Mouse (Mus musculus): Measurements from ENCODE around the gene Olfr95. TPM values are rescaled to one million over a fixed set of nuclear protein-coding genes. Genes with fewer than 3 reads are reported as not detected.

The Olfr95 gene
- polyA plus RNA-seq, 1 experiment = 0.12 TPM

- Histone ChIP-seq H3K36me3 (ENCODE audit: control insufficient read depth, insufficient read depth, low read length, poor library complexity, severe bottlenecking) (no peaks in the 10 kb centered on the region), H3K27ac (ENCODE audit: insufficient read depth, low read length) (no peak overlapping the region), H3K4me1 (ENCODE audit: control insufficient read depth, insufficient read depth, low read length) (no peaks in the 10 kb centered on the region), H3K9ac (ENCODE audit: low read depth, poor library complexity, severe bottlenecking) (no peak overlapping the region), H3K9me3 (replicated peaks; ENCODE audit: control insufficient read depth, insufficient read depth, low read length, poor library complexity, severe bottlenecking) (0 out of 2 replicates have a peak, but pooled peaks cover 2% of the 10 kb centered on the region), H3K27me3 (ENCODE audit: control insufficient read depth, insufficient read depth, low read length, poor library complexity, severe bottlenecking) (no peaks in the 10 kb centered on the region), H3K4me3 (ENCODE audit: low read depth, low read length) (no peak overlapping the region)
- TF ChIP-seq CTCF (IDR thresholded peaks at IDR 0.05; ENCODE audit: low read depth, low read length) (peak; percentile 3), EP300 (IDR thresholded peaks at IDR 0.05; ENCODE audit: insufficient read depth, low read depth, low read length) (no peak)
These were observed 9.0 kb upstream of the Olfr95 start for GRCm38 (mm10) chr17:37221879-37222278.

GRCm38 (mm10) chr17:37219846-37220245 is 6.9 kb upstream of the Olfr95 start, which contains the start of gene Olfr96:
Gene Olfr96, plus strand, starts transcription at chr17:37220146.
- Histone ChIP-seq H3K9me3 (replicated peaks; ENCODE audit: control insufficient read depth, insufficient read depth, low read length, poor library complexity, severe bottlenecking) (peaks cover 2% of the 10 kb centered on the region; the same call in 1 of the 2 replicates), H3K4me1 (ENCODE audit: control insufficient read depth, insufficient read depth, low read length) (no peaks in the 10 kb centered on the region), H3K27ac (ENCODE audit: insufficient read depth, low read length) (no peak within 1 kb of the TSS), H3K4me3 (ENCODE audit: low read depth, low read length) (no peak within 1 kb of the TSS), H3K27me3 (ENCODE audit: control insufficient read depth, insufficient read depth, low read length, poor library complexity, severe bottlenecking) (no peaks in the 10 kb centered on the region), H3K36me3 (ENCODE audit: control insufficient read depth, insufficient read depth, low read length, poor library complexity, severe bottlenecking) (no peaks in the 10 kb centered on the region), H3K9ac (ENCODE audit: low read depth, poor library complexity, severe bottlenecking) (no peak within 1 kb of the TSS)
- TF ChIP-seq POLR2A (IDR thresholded peaks at IDR 0.05; ENCODE audit: insufficient read depth, low read length) (no peak), EP300 (IDR thresholded peaks at IDR 0.05; ENCODE audit: insufficient read depth, low read depth, low read length) (no peak), CTCF (IDR thresholded peaks at IDR 0.05; ENCODE audit: low read depth, low read length) (no peak)

- Histone ChIP-seq H3K27me3 (ENCODE audit: control insufficient read depth, insufficient read depth, low read length, poor library complexity, severe bottlenecking) (no peaks in the 10 kb centered on the region), H3K9ac (ENCODE audit: low read depth, poor library complexity, severe bottlenecking) (no peak overlapping the region), H3K4me3 (ENCODE audit: low read depth, low read length) (no peak overlapping the region), H3K4me1 (ENCODE audit: control insufficient read depth, insufficient read depth, low read length) (no peaks in the 10 kb centered on the region), H3K9me3 (replicated peaks; ENCODE audit: control insufficient read depth, insufficient read depth, low read length, poor library complexity, severe bottlenecking) (peaks cover 2% of the 10 kb centered on the region; the same call in 1 of the 2 replicates), H3K27ac (ENCODE audit: insufficient read depth, low read length) (no peak overlapping the region), H3K36me3 (ENCODE audit: control insufficient read depth, insufficient read depth, low read length, poor library complexity, severe bottlenecking) (no peaks in the 10 kb centered on the region)
- no peak for TF ChIP-seq CTCF (IDR thresholded peaks at IDR 0.05; ENCODE audit: low read depth, low read length)
- no peak for TF ChIP-seq POLR2A (IDR thresholded peaks at IDR 0.05; ENCODE audit: insufficient read depth, low read length)
- TF ChIP-seq EP300 (IDR thresholded peaks at IDR 0.05; ENCODE audit: insufficient read depth, low read depth, low read length) = no peak
These were observed 5.6 kb upstream of the Olfr95 start for GRCm38 (mm10) chr17:37218486-37218885.

GRCm38 (mm10) chr17:37210884-37211768 is 1.8 kb downstream of the Olfr95 start:
- TF ChIP-seq CTCF (IDR thresholded peaks at IDR 0.05; ENCODE audit: low read depth, low read length) (peak; percentile 67), EP300 (IDR thresholded peaks at IDR 0.05; ENCODE audit: insufficient read depth, low read depth, low read length) (no peak), POLR2A (IDR thresholded peaks at IDR 0.05; ENCODE audit: insufficient read depth, low read length) (no peak)
- Histone ChIP-seq H3K4me3 (ENCODE audit: low read depth, low read length) (peak overlapping the region; percentile 63), H3K27ac (ENCODE audit: insufficient read depth, low read length) (no peak overlapping the region), H3K9me3 (replicated peaks; ENCODE audit: control insufficient read depth, insufficient read depth, low read length, poor library complexity, severe bottlenecking) (no peaks in the 10 kb centered on the region; the same call in 1 of the 2 replicates), H3K27me3 (ENCODE audit: control insufficient read depth, insufficient read depth, low read length, poor library complexity, severe bottlenecking) (no peaks in the 10 kb centered on the region), H3K9ac (ENCODE audit: low read depth, poor library complexity, severe bottlenecking) (peak overlapping the region; percentile 9; the same call in 1 of the 2 replicates), H3K36me3 (ENCODE audit: control insufficient read depth, insufficient read depth, low read length, poor library complexity, severe bottlenecking) (no peaks in the 10 kb centered on the region), H3K4me1 (ENCODE audit: control insufficient read depth, insufficient read depth, low read length) (no peaks in the 10 kb centered on the region)

- H3K9me3 ChIP-seq (replicated peaks; ENCODE audit: control insufficient read depth, insufficient read depth, low read length, poor library complexity, severe bottlenecking) = no peaks in the 10 kb centered on the region
- H3K36me3 ChIP-seq (ENCODE audit: control insufficient read depth, insufficient read depth, low read length, poor library complexity, severe bottlenecking) = no peaks in the 10 kb centered on the region
- H3K4me3 ChIP-seq (ENCODE audit: low read depth, low read length) = no peak overlapping the region
- H3K27ac ChIP-seq (ENCODE audit: insufficient read depth, low read length) = no peak overlapping the region
- no peaks in the 10 kb centered on the region for H3K27me3 ChIP-seq (ENCODE audit: control insufficient read depth, insufficient read depth, low read length, poor library complexity, severe bottlenecking)
- no peak for TF ChIP-seq EP300 (IDR thresholded peaks at IDR 0.05; ENCODE audit: insufficient read depth, low read depth, low read length)
- no peak for TF ChIP-seq CTCF (IDR thresholded peaks at IDR 0.05; ENCODE audit: low read depth, low read length)
- no peak for TF ChIP-seq POLR2A (IDR thresholded peaks at IDR 0.05; ENCODE audit: insufficient read depth, low read length)
- H3K9ac ChIP-seq (ENCODE audit: low read depth, poor library complexity, severe bottlenecking) = no peak overlapping the region
- no peaks in the 10 kb centered on the region for H3K4me1 ChIP-seq (ENCODE audit: control insufficient read depth, insufficient read depth, low read length)
These were observed 9.0 kb downstream of the Olfr95 start for GRCm38 (mm10) chr17:37203917-37204236.

Data from ES-Bruce4 (cell line).